Mouse (Mus musculus) midbrain, postnatal 0 days (tissue): ENCODE results near the gene Etv1. TPM values are rescaled to one million over a fixed set of nuclear protein-coding genes. Genes with fewer than 3 reads are reported as not detected.
"Not testable (repeated sequence)": the region's sequence is repeated elsewhere in the genome, so short reads cannot be mapped to it uniquely, and the experiment has no call there.

ENCODE experiments used
- ATAC-seq: fragments of 200-750 bp; cut with Nextera tagmentation; 2 replicates; pipeline ENCODE4 v1.8.0; 2017; ENCODE audit warnings: moderate number of reproducible peaks, mild to moderate bottlenecking, moderate TSS enrichment, moderate library complexity; ENCODE audit not compliant: low FRiP score
- DNase-seq: peaks from one replicate; pipeline ENCODE4 v3.0.0-alpha.2; 2015; ENCODE audit warnings: low spot score
- H3K27ac ChIP-seq: fragments of 300-500 bp; sonication (generic); 2 replicates; pipeline ENCODE4 v1.5.1; 2014; ENCODE audit warnings: low read depth, mild to moderate bottlenecking, low read length, mixed read lengths
- H3K27me3 ChIP-seq: fragments of 300-500 bp; sonication (generic); 2 replicates; pipeline ENCODE4 v1.6.1; 2014; ENCODE audit warnings: low read length, control low read depth, mixed read lengths; ENCODE audit not compliant: insufficient read depth
- H3K36me3 ChIP-seq: fragments of 300-500 bp; sonication (generic); 2 replicates; pipeline ENCODE4 v1.6.1; 2014; ENCODE audit warnings: low read length, control low read depth, mixed read lengths; ENCODE audit not compliant: insufficient read depth
- H3K4me1 ChIP-seq: fragments of 300-500 bp; sonication (generic); 2 replicates; pipeline ENCODE4 v1.6.1; 2014; ENCODE audit warnings: mild to moderate bottlenecking, control low read depth, antibody characterized with exemption, low read length, mixed read lengths; ENCODE audit not compliant: insufficient read depth
- H3K4me2 ChIP-seq: fragments of 300-500 bp; sonication (generic); 2 replicates; pipeline ENCODE4 v1.6.1; 2014; ENCODE audit warnings: low read depth, mild to moderate bottlenecking, low read length, mixed read lengths; ENCODE audit not compliant: poor library complexity, severe bottlenecking
- H3K4me3 ChIP-seq: fragments of 300-500 bp; sonication (generic); 2 replicates; pipeline ENCODE4 v1.5.1; 2014; ENCODE audit warnings: low read depth, mild to moderate bottlenecking, low read length, moderate library complexity
- H3K9ac ChIP-seq: fragments of 300-500 bp; sonication (generic); replicated peaks from 2 replicates; pipeline ENCODE4 v1.6.1; 2014; ENCODE audit warnings: mild to moderate bottlenecking, low read length, moderate library complexity, mixed read lengths; ENCODE audit not compliant: poor library complexity, severe bottlenecking
- H3K9me3 ChIP-seq: fragments of 300-500 bp; sonication (generic); 2 replicates; pipeline ENCODE4 v1.6.1; 2016; ENCODE audit warnings: low read length, control low read depth
- CTCF ChIP-seq: IDR thresholded peaks from 2 replicates; pipeline ENCODE4 v1.5.1; 2016; ENCODE audit warnings: antibody characterized with exemption, mild to moderate bottlenecking
- WGBS: fragments of 180-500 bp; shearing (Covaris S2); extraction: QIAGEN DNeasy Blood & Tissue Kit; methylation state at CpG from one replicate; pipeline ENCODE4 v1.1.7; 2014; 5-methylcytosine and 5-hydroxymethylcytosine counted together
- polyA plus RNA-seq: library from polyadenylated mRNA; unstranded; fragments of >200 nt; fragmentation: Nextera tagmentation; extraction: Ambion mirVana; gene quantifications from 2 replicates; pipeline ENCODE4 v1.2.1, GENCODE M21; 2015
- total RNA-seq: library from RNA; depleted of rRNA; stranded (reverse); fragments of >200 nt; gene quantifications from 2 replicates; pipeline ENCODE4 v1.2.3, GENCODE M21; 2014

Etv1 gene
- total and polyA plus RNA-seq, 2 experiments from 2014 or later: 16.6 to 24.0 TPM

GRCm38 (mm10) chr12:38820642-38821041 lies 41.5 kb downstream of the Etv1 start:
- 85% methylated on average over 4 of the region's 4 CpGs for WGBS
- Histone ChIP-seq H3K9me3 (no peaks in the 10 kb centered on the region), H3K4me1 (no peaks in the 10 kb centered on the region), H3K27ac (no peak overlapping the region), H3K4me3 (no peak overlapping the region), H3K36me3 (no peaks in the 10 kb centered on the region), H3K9ac (no peak overlapping the region), H3K27me3 (no peaks in the 10 kb centered on the region), H3K4me2 (no peak overlapping the region)
- ATAC-seq (no peak), DNase-seq (no peak)
- TF ChIP-seq CTCF: no peak

DNA sequence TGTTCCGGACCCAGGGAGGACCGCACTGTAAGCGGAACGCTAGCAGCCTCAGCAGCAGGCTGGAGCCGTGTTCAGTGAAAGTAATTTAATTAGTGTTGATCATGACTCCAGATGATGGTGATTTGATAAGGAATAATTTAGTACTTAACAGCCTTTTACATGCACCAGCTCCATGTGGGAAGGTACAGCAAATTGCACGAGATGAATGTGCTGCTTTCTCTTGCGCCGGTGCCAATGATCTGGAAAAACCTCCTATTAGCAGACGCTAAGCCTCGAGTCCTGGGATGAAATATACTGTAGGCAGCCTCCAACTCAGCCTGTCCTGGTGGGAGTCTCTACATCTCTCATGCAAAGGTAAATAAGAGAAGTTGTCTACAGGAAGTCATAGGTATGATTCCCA lies 45.2 kb downstream of the Etv1 start:
- peak; percentile 21 for DNase-seq

DNA sequence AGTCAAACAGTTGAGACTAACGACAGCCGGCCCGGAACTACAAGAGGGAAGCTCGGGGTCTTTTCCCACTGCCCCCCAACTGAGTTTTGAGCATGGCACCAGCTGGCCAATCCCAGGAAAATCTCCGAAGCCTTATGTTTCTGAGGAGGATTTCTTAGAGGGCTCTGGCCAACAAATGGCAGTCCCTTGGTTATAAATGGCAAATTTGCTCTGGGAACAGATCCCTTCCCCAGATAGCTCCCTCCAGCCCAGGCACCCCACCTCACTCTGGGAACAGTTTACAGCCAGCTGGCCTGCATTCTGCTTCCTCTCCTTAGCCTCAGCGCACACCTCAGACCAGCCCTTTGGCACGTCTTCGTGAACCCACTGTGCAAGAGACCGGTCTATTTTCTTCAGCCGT lies 53.8 kb downstream of the Etv1 start:
- 96% methylated on average over 10 of the region's 10 CpGs for WGBS
- no peak overlapping the region for H3K9ac ChIP-seq
- no peak overlapping the region for H3K4me2 ChIP-seq
- no peak for TF ChIP-seq CTCF
- H3K27ac ChIP-seq: no peak overlapping the region
- DNase-seq: no peak
- H3K4me1 ChIP-seq: no peaks in the 10 kb centered on the region
- no peaks in the 10 kb centered on the region for H3K9me3 ChIP-seq
- no peak for ATAC-seq
- no peaks in the 10 kb centered on the region for H3K27me3 ChIP-seq
- H3K4me3 ChIP-seq: no peak overlapping the region
- no peaks in the 10 kb centered on the region for H3K36me3 ChIP-seq

More for the DNA sequence above, 45.2 kb downstream of the Etv1 start:
- no peak for TF ChIP-seq CTCF
- 83% methylated on average over 10 of the region's 10 CpGs for WGBS
- no peaks in the 10 kb centered on the region for H3K36me3 ChIP-seq
- H3K4me2 ChIP-seq: no peak overlapping the region
- H3K4me3 ChIP-seq: no peak overlapping the region
- H3K4me1 ChIP-seq: no peaks in the 10 kb centered on the region
- no peak overlapping the region for H3K9ac ChIP-seq
- no peak overlapping the region for H3K27ac ChIP-seq
- H3K9me3 ChIP-seq: no peaks in the 10 kb centered on the region
- no peak for ATAC-seq
- H3K27me3 ChIP-seq: no peaks in the 10 kb centered on the region

GRCm38 (mm10) chr12:38834581-38834980 lies 55.4 kb downstream of the Etv1 start:
- ATAC-seq: no peak
- TF ChIP-seq CTCF: no peak
- Histone ChIP-seq H3K9me3 (no peaks in the 10 kb centered on the region), H3K27me3 (no peaks in the 10 kb centered on the region), H3K27ac (no peak overlapping the region), H3K4me2 (no peak overlapping the region), H3K9ac (no peak overlapping the region), H3K4me1 (no peaks in the 10 kb centered on the region), H3K4me3 (no peak overlapping the region), H3K36me3 (no peaks in the 10 kb centered on the region)
- WGBS: 85% methylated on average over 4 of the region's 4 CpGs
- DNase-seq: no peak

DNA sequence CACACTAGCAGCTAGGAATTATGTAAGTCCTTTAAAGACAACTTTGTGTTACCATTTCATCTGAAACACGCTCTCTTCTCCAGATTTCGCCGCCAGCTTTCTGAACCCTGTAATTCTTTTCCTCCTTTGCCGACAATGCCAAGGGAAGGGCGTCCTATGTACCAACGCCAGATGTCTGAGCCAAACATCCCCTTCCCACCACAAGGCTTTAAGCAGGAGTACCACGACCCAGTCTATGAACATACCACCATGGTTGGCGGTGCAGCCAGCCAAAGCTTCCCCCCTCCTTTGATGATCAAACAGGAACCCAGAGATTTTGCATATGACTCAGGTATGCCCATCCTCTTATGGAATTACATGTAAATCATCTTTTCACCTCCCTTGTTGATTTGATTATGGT lies 55.8 kb downstream of the Etv1 start:
- ATAC-seq, H3K4me2 ChIP-seq, H3K9me3 ChIP-seq, DNase-seq, H3K4me3 ChIP-seq, H3K27ac ChIP-seq, H3K4me1 ChIP-seq, H3K9ac ChIP-seq, H3K36me3 ChIP-seq, H3K27me3 ChIP-seq: not testable (repeated sequence)
- WGBS: 99% methylated on average over 4 of the region's 8 CpGs

DNA sequence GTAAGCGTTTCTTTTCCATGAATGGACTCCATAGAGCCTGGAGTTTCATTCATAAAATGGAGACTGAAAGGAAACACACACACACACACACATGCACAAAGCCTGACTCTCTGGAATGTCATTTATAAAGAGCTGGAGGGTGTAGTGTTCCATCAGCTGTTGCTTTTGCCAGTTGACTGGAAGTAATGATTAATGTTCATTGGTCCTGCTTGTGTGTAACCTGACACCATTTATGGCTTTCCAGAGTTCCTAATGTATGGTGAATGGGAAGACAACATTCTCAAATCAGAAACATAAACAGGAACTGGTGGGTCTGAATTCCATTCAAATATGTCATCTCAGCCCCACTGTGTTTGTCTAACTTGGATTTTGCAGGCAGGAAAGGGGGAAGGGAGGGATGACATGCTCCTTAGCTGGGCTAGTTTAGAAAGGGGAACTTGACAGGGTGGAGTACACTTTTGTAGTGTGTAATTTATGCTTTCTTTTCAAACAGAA lies 64.7 kb downstream of the Etv1 start:
- DNase-seq (peak; percentile 24), ATAC-seq (no peak)
- H3K27ac ChIP-seq: no peak overlapping the region

More for the DNA sequence above, 64.7 kb downstream of the Etv1 start:
- H3K9ac ChIP-seq: no peak overlapping the region
- H3K27me3 ChIP-seq: no peaks in the 10 kb centered on the region
- no peaks in the 10 kb centered on the region for H3K9me3 ChIP-seq
- 8% methylated on average over 1 of the region's 1 CpGs for WGBS
- no peak overlapping the region for H3K4me3 ChIP-seq
- no peak overlapping the region for H3K4me2 ChIP-seq
- TF ChIP-seq CTCF: no peak
- H3K4me1 ChIP-seq: no peaks in the 10 kb centered on the region
- no peaks in the 10 kb centered on the region for H3K36me3 ChIP-seq
